Mouse (Mus musculus): ENCODE data around the gene Aff1. TPM values are rescaled to one million over a fixed set of nuclear protein-coding genes. Genes with fewer than 3 reads are reported as not detected.

The Aff1 gene
- polyA plus RNA-seq, 1 experiment: 23.3 TPM

GRCm38 (mm10) chr5:103747098-103747497 lies 54.9 kb downstream of the Aff1 start:
- Histone ChIP-seq H3K36me3 (ENCODE audit: control insufficient read depth, insufficient read depth, low read length, poor library complexity, severe bottlenecking) (no peaks in the 10 kb centered on the region), H3K27ac (ENCODE audit: insufficient read depth, low read length) (no peak overlapping the region), H3K4me1 (ENCODE audit: control insufficient read depth, insufficient read depth, low read length) (no peaks in the 10 kb centered on the region), H3K27me3 (ENCODE audit: control insufficient read depth, insufficient read depth, low read length, poor library complexity, severe bottlenecking) (peaks cover 2% of the 10 kb centered on the region; the same call in 1 of the 2 replicates), H3K4me3 (ENCODE audit: low read depth, low read length) (no peak overlapping the region), H3K9ac (ENCODE audit: low read depth, poor library complexity, severe bottlenecking) (no peak overlapping the region), H3K9me3 (replicated peaks; ENCODE audit: control insufficient read depth, insufficient read depth, low read length, poor library complexity, severe bottlenecking) (peaks cover 13% of the 10 kb centered on the region)
- TF ChIP-seq POLR2A (IDR thresholded peaks at IDR 0.05; ENCODE audit: insufficient read depth, low read length) (no peak), CTCF (IDR thresholded peaks at IDR 0.05; ENCODE audit: low read depth, low read length) (no peak), EP300 (IDR thresholded peaks at IDR 0.05; ENCODE audit: insufficient read depth, low read depth, low read length) (no peak)

GRCm38 (mm10) chr5:103748343-103748742 lies 56.2 kb downstream of the Aff1 start:
- peaks cover 13% of the 10 kb centered on the region for H3K9me3 ChIP-seq (replicated peaks; ENCODE audit: control insufficient read depth, insufficient read depth, low read length, poor library complexity, severe bottlenecking)
- no peak overlapping the region for H3K4me3 ChIP-seq (ENCODE audit: low read depth, low read length)
- H3K9ac ChIP-seq (ENCODE audit: low read depth, poor library complexity, severe bottlenecking): no peak overlapping the region
- no peak overlapping the region for H3K27ac ChIP-seq (ENCODE audit: insufficient read depth, low read length)
- no peaks in the 10 kb centered on the region for H3K36me3 ChIP-seq (ENCODE audit: control insufficient read depth, insufficient read depth, low read length, poor library complexity, severe bottlenecking)
- TF ChIP-seq CTCF (IDR thresholded peaks at IDR 0.05; ENCODE audit: low read depth, low read length) (no peak), EP300 (IDR thresholded peaks at IDR 0.05; ENCODE audit: insufficient read depth, low read depth, low read length) (no peak), POLR2A (IDR thresholded peaks at IDR 0.05; ENCODE audit: insufficient read depth, low read length) (no peak)
- H3K4me1 ChIP-seq (ENCODE audit: control insufficient read depth, insufficient read depth, low read length): no peaks in the 10 kb centered on the region
- H3K27me3 ChIP-seq (ENCODE audit: control insufficient read depth, insufficient read depth, low read length, poor library complexity, severe bottlenecking): peaks cover 2% of the 10 kb centered on the region; the same call in 1 of the 2 replicates

DNA sequence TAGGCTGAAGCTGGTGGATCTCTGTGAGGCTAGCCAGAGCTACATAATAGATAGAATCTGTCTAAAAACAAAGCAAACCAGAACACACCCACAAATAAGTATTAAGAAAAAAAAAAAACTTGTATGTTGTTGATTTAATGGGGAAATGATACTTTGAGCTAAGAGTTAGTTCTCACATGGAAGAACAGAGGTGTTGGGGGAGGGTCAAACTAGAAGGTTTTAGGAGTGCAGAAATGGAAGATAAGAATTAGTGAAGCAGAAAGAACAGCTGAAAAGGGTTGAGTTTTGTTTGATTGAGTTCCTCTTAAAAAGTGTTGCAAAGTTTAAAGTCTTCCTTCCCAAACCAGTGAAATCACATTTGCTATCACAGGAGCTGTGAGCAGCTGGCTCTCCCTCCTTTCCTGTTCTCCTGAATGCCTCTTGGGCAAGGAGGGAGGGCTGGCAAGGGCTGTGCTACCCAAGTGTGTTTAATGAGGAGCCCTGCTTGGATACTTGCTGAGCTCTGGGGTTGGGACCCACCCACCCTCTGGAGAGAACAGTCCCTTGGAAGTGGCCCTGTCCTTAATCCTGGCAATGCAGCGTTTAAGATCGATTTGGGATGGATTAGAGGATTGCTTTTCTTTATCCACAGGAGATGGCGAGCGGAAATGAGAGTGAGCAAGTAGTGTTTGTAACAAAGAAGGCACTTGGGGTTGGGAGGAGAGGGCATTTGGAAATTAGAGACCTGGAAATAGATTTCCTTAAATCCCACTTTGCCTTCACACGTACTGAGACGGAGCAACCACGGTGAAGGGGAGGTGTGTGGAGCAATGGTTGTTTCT lies 57.5 kb downstream of the Aff1 start:
- H3K4me3 ChIP-seq (ENCODE audit: low read depth, low read length): no peak overlapping the region
- no peak overlapping the region for H3K9ac ChIP-seq (ENCODE audit: low read depth, poor library complexity, severe bottlenecking)
- TF ChIP-seq EP300 (IDR thresholded peaks at IDR 0.05; ENCODE audit: insufficient read depth, low read depth, low read length) (no peak), POLR2A (IDR thresholded peaks at IDR 0.05; ENCODE audit: insufficient read depth, low read length) (no peak), CTCF (IDR thresholded peaks at IDR 0.05; ENCODE audit: low read depth, low read length) (no peak)
- H3K36me3 ChIP-seq (ENCODE audit: control insufficient read depth, insufficient read depth, low read length, poor library complexity, severe bottlenecking): no peaks in the 10 kb centered on the region
- no peaks in the 10 kb centered on the region for H3K4me1 ChIP-seq (ENCODE audit: control insufficient read depth, insufficient read depth, low read length)
- H3K9me3 ChIP-seq (replicated peaks; ENCODE audit: control insufficient read depth, insufficient read depth, low read length, poor library complexity, severe bottlenecking): peaks cover 13% of the 10 kb centered on the region
- no peak overlapping the region for H3K27ac ChIP-seq (ENCODE audit: insufficient read depth, low read length)
- peaks cover 2% of the 10 kb centered on the region; the same call in 1 of the 2 replicates for H3K27me3 ChIP-seq (ENCODE audit: control insufficient read depth, insufficient read depth, low read length, poor library complexity, severe bottlenecking)

GRCm38 (mm10) chr5:103752665-103753510 lies 60.7 kb downstream of the Aff1 start:
- H3K9ac ChIP-seq (ENCODE audit: low read depth, poor library complexity, severe bottlenecking): peak overlapping the region; percentile 73
- TF ChIP-seq CTCF (IDR thresholded peaks at IDR 0.05; ENCODE audit: low read depth, low read length) (no peak), EP300 (IDR thresholded peaks at IDR 0.05; ENCODE audit: insufficient read depth, low read depth, low read length) (no peak), POLR2A (IDR thresholded peaks at IDR 0.05; ENCODE audit: insufficient read depth, low read length) (no peak)
- H3K9me3 ChIP-seq (replicated peaks; ENCODE audit: control insufficient read depth, insufficient read depth, low read length, poor library complexity, severe bottlenecking): 0 out of 2 replicates have a peak, but pooled peaks cover 3% of the 10 kb centered on the region
- peak overlapping the region; percentile 55 for H3K4me3 ChIP-seq (ENCODE audit: low read depth, low read length)
- H3K27ac ChIP-seq (ENCODE audit: insufficient read depth, low read length): no peak overlapping the region
- H3K36me3 ChIP-seq (ENCODE audit: control insufficient read depth, insufficient read depth, low read length, poor library complexity, severe bottlenecking): no peaks in the 10 kb centered on the region
- H3K27me3 ChIP-seq (ENCODE audit: control insufficient read depth, insufficient read depth, low read length, poor library complexity, severe bottlenecking): 0 out of 2 replicates have a peak, but pooled peaks cover 3% of the 10 kb centered on the region
- H3K4me1 ChIP-seq (ENCODE audit: control insufficient read depth, insufficient read depth, low read length): peaks cover 1% of the 10 kb centered on the region

GRCm38 (mm10) chr5:103753511-103754329 lies 61.5 kb downstream of the Aff1 start:
- Histone ChIP-seq H3K36me3 (ENCODE audit: control insufficient read depth, insufficient read depth, low read length, poor library complexity, severe bottlenecking) (no peaks in the 10 kb centered on the region), H3K4me3 (ENCODE audit: low read depth, low read length) (peak overlapping the region; percentile 74), H3K9me3 (replicated peaks; ENCODE audit: control insufficient read depth, insufficient read depth, low read length, poor library complexity, severe bottlenecking) (no peaks in the 10 kb centered on the region), H3K9ac (ENCODE audit: low read depth, poor library complexity, severe bottlenecking) (peak overlapping the region; percentile 73), H3K27me3 (ENCODE audit: control insufficient read depth, insufficient read depth, low read length, poor library complexity, severe bottlenecking) (0 out of 2 replicates have a peak, but pooled peaks cover 3% of the 10 kb centered on the region), H3K27ac (ENCODE audit: insufficient read depth, low read length) (no peak overlapping the region), H3K4me1 (ENCODE audit: control insufficient read depth, insufficient read depth, low read length) (peaks cover 1% of the 10 kb centered on the region)
- TF ChIP-seq EP300 (IDR thresholded peaks at IDR 0.05; ENCODE audit: insufficient read depth, low read depth, low read length) (no peak), POLR2A (IDR thresholded peaks at IDR 0.05; ENCODE audit: insufficient read depth, low read length) (no peak), CTCF (IDR thresholded peaks at IDR 0.05; ENCODE audit: low read depth, low read length) (no peak)
